Mouse (Mus musculus): ENCODE measurements at regions not wholly inside any gene's neighbourhood (a gene's known extent, or its start where the extent isn't known, plus 50 kb on each side); places are given as distances from the start of the nearest gene placed in this dataset.

- TF ChIP-seq CTCF (IDR thresholded peaks at IDR 0.05) (no peak), EP300 (IDR thresholded peaks at IDR 0.05) (no peak)
These were observed 989.1 kb downstream of the 4930447A16Rik start for GRCm38 (mm10) chr15:38414318-38415090.

Data from lung, postnatal 0 days (tissue).